Mouse (Mus musculus) testis, postnatal 14 days (tissue): ENCODE measurements around the gene Hs1bp3.
A peak's percentile ranks its signal among the peaks of the same experiment; 100 is the strongest.

ENCODE experiments used
- DNase-seq: peaks from one replicate; pipeline ENCODE4 v3.0.0; 2021; ENCODE audit warnings: low spot score

Gene Hs1bp3

GRCm38 (mm10) chr12:8301841-8302431, 11.3 kb upstream of the Hs1bp3 start, which contains the start of gene Gdf7:
TSS of gene Gdf7 (minus strand) at chr12:8301954.
- DNase-seq = no peak

DNA sequence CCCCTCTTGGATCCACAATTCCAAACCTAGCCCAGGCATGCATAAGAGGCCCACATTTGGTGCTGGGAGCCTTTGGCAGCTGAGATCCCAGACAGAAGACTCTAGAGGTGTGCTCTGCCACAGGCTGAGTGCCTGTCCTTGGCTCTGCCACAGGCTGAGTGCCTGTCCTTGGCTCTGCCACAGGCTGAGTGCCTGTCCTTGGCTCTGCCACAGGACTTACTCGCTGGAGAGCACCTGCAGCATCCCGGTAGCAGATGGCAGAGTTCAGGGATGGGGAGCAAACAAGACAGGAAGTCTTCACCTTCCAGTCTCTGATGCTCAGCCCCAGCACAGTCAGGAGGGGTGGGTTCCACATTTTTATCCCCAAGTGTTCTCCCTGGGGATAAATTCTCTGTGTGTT, 8.0 kb upstream of the Hs1bp3 start:
- no peak for DNase-seq

DNA sequence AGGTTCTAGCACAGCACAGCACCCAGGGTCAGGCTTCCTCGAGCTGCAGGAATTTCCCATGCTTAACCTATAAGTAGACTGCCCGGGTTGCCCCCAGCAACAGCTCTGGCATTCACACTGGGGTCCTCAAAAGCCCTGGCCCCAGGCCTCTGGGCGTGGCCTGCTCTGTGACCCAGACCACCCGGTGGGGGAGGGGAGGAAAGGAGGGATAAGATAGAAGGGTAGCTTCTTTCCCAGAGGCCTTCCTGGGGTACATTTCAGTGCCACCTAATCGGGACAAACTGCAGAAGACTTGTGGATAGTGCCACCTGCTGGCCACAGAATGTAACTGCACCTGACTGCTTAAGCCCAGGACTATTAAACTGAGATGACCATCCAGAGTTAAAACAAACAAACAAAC, 6.8 kb upstream of the Hs1bp3 start:
- DNase-seq = peak; percentile 42

GRCm38 (mm10) chr12:8306910-8307309, 6.3 kb upstream of the Hs1bp3 start:
- DNase-seq = no peak

DNA sequence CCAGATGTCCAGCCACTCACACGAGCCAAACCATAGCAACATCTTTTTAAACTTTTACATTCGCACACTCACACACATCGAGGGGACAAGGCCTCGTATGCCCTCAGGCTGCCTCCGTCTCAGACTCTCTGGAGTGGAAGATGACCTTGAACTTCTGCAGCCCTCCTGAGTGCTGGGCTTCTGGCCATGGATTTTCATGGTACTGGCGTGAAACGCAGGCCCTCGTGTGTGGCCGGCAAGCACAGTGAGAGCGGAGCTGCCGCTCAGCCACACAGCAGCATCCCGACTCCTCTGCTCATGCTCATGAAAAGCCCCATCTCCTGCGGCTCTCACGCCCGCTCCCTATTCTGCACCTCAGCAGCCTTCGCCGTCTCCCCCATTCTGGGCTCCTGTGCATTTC, 2.2 kb upstream of the Hs1bp3 start:
- no peak for DNase-seq

- no peak for DNase-seq
Measured at GRCm38 (mm10) chr12:8312266-8312665, 966 bp upstream of the Hs1bp3 start.

GRCm38 (mm10) chr12:8313773-8314172, 541 bp downstream of the Hs1bp3 start:
- DNase-seq = no peak

GRCm38 (mm10) chr12:8316541-8316940, 3.3 kb downstream of the Hs1bp3 start:
- no peak for DNase-seq

DNA sequence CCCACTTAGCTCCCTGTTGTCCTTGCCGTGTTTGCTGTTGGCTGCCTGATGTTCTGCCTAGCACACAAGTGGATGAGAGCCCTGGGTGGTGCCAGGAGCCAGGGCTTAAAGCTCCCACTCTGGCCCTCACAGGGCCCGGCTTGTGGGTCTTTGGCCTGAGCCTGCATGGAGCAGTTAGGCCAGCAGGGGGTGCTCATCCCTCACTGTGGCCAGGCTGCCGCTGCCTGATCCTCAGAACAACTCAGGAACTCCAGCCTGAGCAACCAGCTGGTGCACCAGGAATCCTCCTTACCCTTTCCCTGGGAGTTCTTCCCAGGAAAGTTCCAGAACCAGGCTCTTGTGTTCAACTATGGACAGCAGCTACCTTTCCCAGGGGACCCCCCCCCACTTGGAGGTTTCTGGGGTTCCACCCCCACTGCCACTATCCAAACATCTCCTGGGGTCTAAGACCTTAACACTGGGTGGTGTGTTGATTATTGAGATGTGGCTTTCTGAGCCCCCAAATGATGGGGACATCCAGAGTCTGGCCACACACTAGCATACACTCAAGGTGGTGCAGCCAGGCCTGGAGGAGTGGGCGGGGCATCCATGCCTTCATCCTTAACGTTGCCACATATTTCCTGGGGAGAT, 7.0 kb downstream of the Hs1bp3 start:
- DNase-seq = peak; percentile 41

DNA sequence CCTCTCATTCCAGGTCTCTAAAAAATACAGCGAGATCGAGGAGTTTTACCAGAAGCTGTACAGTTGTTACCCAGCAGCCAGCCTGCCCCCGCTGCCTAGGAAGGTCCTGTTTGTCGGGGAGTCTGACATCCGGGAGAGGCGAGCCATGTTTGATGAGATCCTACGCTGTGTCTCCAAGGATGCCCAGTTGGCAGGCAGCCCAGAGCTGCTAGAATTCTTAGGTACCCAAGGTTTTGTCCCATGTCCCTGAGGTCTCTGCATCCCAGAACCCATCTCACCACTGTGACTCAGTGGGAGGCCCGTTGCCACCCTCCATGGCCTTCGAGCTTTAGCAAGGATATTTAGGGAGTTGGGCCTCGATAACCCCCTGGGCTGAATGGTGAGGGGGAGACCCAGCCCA, 8.3 kb downstream of the Hs1bp3 start:
- DNase-seq = no peak

DNA sequence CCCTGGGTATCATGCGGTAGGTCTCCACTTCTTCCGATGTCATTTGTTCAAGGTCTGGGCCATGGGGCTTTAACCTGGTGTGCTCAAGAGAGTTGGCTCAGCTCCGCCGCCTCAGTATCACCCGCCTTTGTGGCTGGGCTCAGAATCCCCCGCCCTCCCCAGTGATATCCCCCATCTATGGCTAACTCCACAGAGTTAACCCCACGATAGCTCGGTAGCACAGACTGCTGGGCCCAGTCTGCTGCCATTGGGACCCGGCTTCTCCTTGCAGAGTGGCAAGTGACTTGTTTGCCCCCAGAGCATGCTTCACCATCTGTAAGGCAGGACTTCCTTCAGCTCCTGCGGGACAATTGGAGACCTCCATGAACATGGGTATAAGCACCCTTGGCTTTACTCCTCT, 10.9 kb downstream of the Hs1bp3 start:
- DNase-seq = no peak

- no peak for DNase-seq
Measured at GRCm38 (mm10) chr12:8325245-8325942, 12.2 kb downstream of the Hs1bp3 start.

DNA sequence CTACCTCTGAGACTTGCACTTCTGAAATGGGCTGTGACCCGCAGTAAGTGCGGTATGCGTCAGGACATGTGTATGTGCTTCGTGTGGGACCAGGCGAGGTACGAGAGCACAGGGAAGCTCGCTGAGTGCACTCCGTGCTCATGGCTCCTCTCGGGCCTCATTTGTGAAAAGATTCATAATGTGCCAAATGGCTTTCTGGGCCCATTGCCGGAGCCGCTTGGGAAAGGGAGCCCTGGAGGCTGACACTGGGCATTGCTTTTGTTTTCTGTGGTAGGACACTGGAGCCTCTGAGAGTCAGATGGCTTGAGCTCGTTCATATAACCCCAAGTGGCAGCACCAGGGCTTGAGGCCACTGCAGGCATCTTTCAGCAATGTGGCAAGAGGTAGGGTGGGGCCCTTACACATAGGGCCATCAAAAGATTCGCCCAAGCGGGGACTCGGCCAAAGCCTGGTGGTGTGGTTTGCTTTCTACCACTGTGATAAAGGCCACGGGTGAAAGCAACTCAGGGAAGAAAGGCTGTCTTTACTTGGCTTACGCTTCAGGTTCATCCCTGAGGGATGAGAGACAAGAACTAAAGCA, 12.8 kb downstream of the Hs1bp3 start:
- no peak for DNase-seq

DNA sequence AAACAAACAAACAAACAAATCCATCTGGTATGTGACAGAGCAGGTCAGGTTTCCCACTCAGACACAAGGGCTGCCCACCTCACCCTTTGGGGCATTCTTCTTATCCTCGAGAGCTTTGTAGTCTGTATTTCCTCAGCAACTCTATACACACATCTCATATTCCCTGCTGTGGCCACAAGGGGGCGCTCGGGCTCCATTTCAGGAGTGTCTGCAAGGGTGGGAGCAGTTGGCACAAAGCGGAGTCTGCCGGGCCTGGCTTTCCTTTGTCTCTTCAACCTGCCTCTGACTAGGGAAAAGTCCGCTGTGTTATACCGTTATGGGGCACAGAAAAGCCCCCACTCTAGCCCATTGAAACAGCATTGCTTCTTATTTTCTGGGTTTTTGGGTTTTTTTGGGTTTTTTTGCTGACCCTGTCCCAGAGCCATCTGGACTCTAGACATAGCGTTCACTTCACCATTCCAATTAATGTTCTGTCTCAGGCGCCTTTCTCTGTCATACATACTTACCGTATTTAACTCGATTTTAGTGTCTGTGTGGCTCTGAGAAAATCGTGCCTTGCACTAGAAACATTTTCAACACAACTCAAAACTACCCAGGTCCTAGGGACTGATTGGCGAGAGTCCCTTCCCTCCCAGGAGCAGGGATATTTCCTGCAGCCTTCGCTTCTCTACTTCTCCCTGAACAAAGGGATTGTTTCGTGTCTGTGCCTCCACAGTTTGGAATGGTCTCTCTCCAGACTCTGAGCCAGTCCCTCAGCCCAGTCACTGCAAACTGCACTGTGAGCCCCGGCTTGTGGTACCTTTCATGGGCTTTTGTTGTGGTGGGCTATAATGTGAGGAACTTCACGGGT, 13.8 kb downstream of the Hs1bp3 start:
- DNase-seq = peak; percentile 82

DNA sequence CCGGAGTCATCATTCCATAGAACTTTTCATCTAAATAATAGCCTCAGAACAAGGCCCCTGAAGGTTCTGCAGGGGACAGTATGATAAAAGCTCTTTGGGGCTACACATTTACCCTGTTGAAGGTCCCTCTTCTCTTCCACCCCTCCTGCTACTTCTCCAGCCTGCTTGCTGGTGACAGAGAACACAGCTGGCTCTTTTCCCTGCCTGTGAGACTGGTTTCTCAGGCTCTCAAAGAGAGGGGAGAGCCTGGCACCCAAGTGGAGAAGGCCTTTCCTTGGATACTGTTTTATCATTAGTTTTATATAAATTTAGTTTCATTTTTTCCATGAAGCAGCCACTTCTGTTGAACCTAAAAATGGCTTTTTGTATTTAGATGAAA, 14.4 kb downstream of the Hs1bp3 start:
- DNase-seq = no peak

- no peak for DNase-seq
Measured at GRCm38 (mm10) chr12:8329236-8329635, 16.0 kb downstream of the Hs1bp3 start.

GRCm38 (mm10) chr12:8331489-8332173, 18.4 kb downstream of the Hs1bp3 start:
- no peak for DNase-seq

GRCm38 (mm10) chr12:8332174-8332542, 18.9 kb downstream of the Hs1bp3 start:
- no peak for DNase-seq

DNA sequence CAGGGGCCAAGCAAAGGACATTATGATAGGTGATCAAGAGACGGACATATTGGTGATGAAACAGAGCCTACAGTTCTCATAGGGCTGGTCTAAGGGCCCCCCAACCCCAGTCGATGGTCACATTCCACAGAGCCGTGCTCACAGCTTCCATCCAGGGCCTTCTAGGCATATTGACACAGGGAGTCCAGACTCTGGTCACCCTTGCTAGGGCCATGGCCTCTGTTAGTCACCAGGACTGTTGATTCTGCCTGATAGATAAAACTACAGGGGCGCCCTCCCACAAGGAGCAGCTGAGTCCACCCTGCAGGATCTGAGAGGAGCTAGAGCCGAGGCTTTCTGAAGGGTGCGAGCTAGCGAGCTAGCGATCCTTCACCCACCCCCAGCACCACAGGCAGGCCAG, 20.4 kb downstream of the Hs1bp3 start:
- DNase-seq = no peak

GRCm38 (mm10) chr12:8334261-8334660, 21.0 kb downstream of the Hs1bp3 start:
- peak; percentile 74 for DNase-seq

DNA sequence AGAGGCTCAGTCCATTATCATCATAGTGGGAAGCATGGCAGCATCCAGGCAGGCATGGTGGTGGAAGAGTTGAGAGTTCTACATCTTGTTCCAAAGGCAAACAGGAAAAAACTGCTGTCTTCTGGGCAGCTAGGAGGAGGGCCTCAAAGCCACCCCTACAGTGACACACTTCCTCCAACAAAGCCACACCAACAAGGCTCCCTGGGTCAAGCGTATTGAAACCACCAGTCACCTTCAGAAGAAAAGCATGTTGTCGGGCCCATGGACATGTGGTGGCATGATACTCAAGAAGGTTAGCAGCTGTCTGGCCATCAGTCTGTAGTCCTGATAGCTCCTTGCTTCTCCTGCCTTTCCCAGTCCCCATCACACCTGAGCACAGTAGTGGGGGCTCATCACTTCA, 22.3 kb downstream of the Hs1bp3 start:
- DNase-seq = no peak
